Mouse (Mus musculus): ENCODE results near the gene Rela. TPM values are rescaled to one million over a fixed set of nuclear protein-coding genes. Genes with fewer than 3 reads are reported as not detected.

Rela gene
- polyA plus RNA-seq, 1 experiment: 61.0 TPM

DNA sequence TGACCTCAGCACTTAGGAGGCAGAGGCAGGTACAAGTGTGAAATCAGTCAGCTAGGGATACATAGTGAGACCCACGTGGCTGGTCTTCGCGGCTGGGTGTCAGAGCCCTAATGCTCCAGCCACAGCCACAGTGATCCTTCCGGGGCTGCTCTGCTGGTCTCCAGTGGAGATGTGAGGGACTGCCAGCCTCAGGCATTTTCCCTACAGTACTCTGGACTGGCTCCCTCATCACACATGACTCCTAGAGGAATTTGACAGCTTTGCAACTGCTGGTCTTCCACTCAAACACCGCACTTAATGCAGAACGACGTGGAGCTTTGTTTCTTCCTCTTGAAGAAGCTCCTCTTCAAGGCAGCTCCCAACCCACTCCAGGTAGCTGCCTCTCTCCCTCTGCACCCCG is 31.1 kb upstream of the Rela start:
- WGBS: 84% methylated on average over 8 of the region's 8 CpGs
- H3K36me3 ChIP-seq (ENCODE audit: control insufficient read depth, insufficient read depth, low read length): peaks cover 52% of the 10 kb centered on the region
- H3K4me1 ChIP-seq (ENCODE audit: control insufficient read depth, insufficient read depth, insufficient read length, low read length): peaks cover 9% of the 10 kb centered on the region
- no peak overlapping the region for H3K27ac ChIP-seq (ENCODE audit: insufficient read depth, low read depth, low read length)
- TF ChIP-seq POLR2A (IDR thresholded peaks at IDR 0.05; ENCODE audit: low read depth, low read length) (no peak), CTCF (IDR thresholded peaks at IDR 0.05; ENCODE audit: extremely low read depth, insufficient read length, insufficient replicate concordance, low read depth, low read length) (no peak)
- H3K27me3 ChIP-seq (ENCODE audit: control insufficient read depth, insufficient read depth, low read length): no peaks in the 10 kb centered on the region
- H3K4me3 ChIP-seq (ENCODE audit: low read depth, low read length): no peak overlapping the region

DNA sequence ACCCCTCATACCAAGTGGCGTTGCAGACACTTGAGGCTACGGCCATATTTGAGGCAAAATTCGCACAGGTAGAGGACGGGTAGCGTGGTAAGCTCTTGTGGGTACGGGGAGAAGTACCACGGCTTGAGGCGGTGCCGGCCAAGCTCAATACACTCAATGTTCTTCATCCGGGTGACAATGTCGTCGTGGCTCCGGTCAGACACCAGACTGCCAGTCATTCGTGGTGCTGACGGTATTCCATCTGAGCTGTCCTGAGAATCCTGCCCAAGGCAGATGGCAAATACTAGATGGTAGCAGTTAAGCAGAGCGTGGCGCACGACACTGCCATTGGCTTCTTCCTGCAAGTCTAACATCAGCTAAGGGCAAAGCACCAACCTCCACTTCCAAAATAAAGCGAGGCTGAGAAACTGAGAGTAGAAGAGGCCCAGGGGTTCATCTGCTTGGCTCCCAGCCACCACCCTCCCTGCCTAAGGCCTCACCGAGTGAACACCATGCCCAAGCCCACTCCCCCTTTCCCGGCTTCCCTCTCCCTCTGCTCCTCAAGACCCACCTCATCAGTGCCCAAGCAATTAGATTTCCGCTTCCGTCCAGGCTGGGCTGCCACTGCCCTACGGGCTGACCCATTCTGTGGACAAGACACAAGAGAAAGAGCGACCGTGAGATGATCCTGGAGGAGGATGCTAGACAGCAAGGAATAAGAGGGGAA is 29.4 kb upstream of the Rela start:
- Histone ChIP-seq H3K36me3 (ENCODE audit: control insufficient read depth, insufficient read depth, low read length) (peaks cover 52% of the 10 kb centered on the region), H3K27ac (ENCODE audit: insufficient read depth, low read depth, low read length) (no peak overlapping the region), H3K4me1 (ENCODE audit: control insufficient read depth, insufficient read depth, insufficient read length, low read length) (peaks cover 5% of the 10 kb centered on the region), H3K4me3 (ENCODE audit: low read depth, low read length) (no peak overlapping the region), H3K27me3 (ENCODE audit: control insufficient read depth, insufficient read depth, low read length) (no peaks in the 10 kb centered on the region)
- TF ChIP-seq CTCF (IDR thresholded peaks at IDR 0.05; ENCODE audit: extremely low read depth, insufficient read length, insufficient replicate concordance, low read depth, low read length): no peak
- no peak for TF ChIP-seq POLR2A (IDR thresholded peaks at IDR 0.05; ENCODE audit: low read depth, low read length)
- 94% methylated on average over 26 of the region's 26 CpGs for WGBS

DNA sequence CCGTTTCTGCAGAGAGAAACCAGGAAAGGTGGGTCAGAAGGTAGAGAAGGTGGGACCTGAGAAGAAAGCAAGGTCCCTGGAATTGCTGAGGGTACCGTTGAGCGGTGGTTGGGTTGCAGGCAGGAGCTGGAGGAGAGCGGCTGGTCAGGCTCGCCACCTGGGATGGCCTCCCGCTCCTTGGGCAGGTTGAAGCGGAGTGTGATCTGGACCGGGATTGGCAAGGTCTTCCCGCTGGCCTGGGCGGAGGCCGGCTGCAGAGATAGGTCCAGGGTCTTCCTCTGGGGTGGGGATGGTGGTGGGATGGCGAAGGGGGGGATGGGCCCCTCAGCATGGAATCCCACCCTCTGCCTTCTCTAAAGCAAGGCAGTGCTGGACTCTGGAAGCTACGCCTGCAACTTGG is 28.6 kb upstream of the Rela start:
- TF ChIP-seq CTCF (IDR thresholded peaks at IDR 0.05; ENCODE audit: extremely low read depth, insufficient read length, insufficient replicate concordance, low read depth, low read length) (no peak), POLR2A (IDR thresholded peaks at IDR 0.05; ENCODE audit: low read depth, low read length) (no peak)
- 94% methylated on average over 13 of the region's 13 CpGs for WGBS
- H3K27me3 ChIP-seq (ENCODE audit: control insufficient read depth, insufficient read depth, low read length): no peaks in the 10 kb centered on the region
- H3K4me1 ChIP-seq (ENCODE audit: control insufficient read depth, insufficient read depth, insufficient read length, low read length): no peaks in the 10 kb centered on the region; the same call in none of the 2 replicates
- H3K4me3 ChIP-seq (ENCODE audit: low read depth, low read length): no peak overlapping the region
- peaks cover 45% of the 10 kb centered on the region for H3K36me3 ChIP-seq (ENCODE audit: control insufficient read depth, insufficient read depth, low read length)
- no peak overlapping the region for H3K27ac ChIP-seq (ENCODE audit: insufficient read depth, low read depth, low read length)

DNA sequence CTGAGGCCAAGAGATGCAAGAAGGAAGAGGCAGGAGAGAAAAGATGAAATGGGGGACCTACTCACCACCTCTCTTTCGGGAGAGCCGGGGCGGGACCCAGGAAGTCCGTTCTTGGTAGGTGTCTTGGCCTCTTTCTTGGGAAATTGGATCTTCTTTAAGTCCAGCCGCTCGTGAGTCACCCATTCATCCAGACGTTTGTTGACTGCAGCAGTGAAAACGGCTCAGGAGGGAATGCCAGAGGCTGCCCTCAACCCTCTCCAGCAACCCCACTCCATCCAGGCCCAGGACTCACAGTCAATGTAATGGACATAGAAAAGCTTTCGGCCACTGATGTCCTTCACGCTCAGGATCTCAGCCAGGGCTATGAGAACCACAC is 28.1 kb upstream of the Rela start:
- H3K27ac ChIP-seq (ENCODE audit: insufficient read depth, low read depth, low read length): peak overlapping the region; percentile 18; the same call in 1 of the 2 replicates
- H3K27me3 ChIP-seq (ENCODE audit: control insufficient read depth, insufficient read depth, low read length): no peaks in the 10 kb centered on the region
- TF ChIP-seq POLR2A (IDR thresholded peaks at IDR 0.05; ENCODE audit: low read depth, low read length) (no peak), CTCF (IDR thresholded peaks at IDR 0.05; ENCODE audit: extremely low read depth, insufficient read length, insufficient replicate concordance, low read depth, low read length) (no peak)
- peak overlapping the region; percentile 84 for H3K4me3 ChIP-seq (ENCODE audit: low read depth, low read length)
- WGBS: 44% methylated on average over 10 of the region's 10 CpGs
- peaks cover 41% of the 10 kb centered on the region for H3K36me3 ChIP-seq (ENCODE audit: control insufficient read depth, insufficient read depth, low read length)
- no peaks in the 10 kb centered on the region; the same call in 1 of the 2 replicates for H3K4me1 ChIP-seq (ENCODE audit: control insufficient read depth, insufficient read depth, insufficient read length, low read length)

DNA sequence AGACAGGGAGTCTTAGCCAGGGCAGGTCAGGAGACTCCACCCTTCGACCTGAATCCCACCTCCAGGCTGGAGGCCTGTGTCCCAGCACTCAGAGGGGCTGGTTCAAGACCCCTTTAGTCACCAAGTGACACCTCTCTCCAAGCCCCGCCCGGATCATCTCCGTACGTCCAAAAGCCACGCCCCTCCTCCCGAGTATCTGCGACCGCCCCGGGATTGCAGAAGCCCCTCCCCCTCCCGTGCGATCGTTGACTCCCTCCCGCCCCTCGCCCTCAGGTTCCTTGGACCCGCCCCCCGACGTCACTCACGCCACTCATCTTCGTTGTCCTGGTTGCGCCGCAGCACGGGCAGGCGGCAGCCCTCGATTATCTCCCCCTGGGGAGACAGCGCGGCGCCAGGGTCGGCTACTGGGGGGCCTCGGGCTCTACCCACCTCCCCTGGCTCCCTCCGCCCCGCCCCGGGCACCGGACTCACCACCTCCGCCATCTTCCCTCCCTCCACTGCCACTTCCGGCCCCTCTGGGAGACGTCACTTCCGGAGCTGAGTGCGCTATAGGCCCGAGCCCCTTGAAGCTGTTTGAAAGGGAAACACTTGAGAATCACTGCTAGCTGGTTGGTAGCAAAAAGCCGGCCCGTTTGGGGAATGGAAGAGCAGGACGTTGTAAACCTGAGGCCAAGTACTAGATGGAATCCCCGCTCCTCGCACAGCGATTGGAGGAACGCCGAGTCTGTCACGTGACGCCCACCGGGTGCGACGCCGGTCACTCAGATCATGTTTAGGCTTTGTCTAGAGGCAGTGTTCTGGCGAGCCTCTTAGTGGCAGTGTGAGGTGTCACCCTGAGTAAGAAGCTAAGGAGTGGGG is 27.5 kb upstream of the Rela start, which contains the start of gene Kat5:
Gene Kat5 (minus strand): TSS at position 691 of the 858 bp plus-strand sequence.
- 1% methylated on average over 55 of the region's 55 CpGs for WGBS

DNA sequence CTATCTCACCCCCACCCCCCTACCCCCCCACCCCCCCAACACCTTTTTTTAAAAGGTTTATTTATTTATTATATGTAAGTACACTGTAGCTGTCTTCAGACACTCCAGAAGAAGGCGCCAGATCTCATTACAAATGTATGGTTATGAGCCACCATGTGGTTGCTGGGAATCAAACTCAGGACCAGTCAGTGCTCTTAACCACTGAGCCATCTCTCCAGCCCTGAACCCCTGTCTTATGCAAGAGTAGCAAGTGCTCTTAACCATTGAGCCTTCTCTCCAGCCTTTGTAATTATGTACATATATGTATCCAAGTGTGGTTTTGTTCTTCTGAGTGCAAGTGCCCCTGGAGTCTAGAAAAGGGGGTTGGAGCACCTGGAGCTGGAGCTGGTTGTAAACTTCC is 25.3 kb upstream of the Rela start:
- no peak overlapping the region for H3K27ac ChIP-seq (ENCODE audit: insufficient read depth, low read depth, low read length)
- H3K4me3 ChIP-seq (ENCODE audit: low read depth, low read length): no peak overlapping the region
- H3K36me3 ChIP-seq (ENCODE audit: control insufficient read depth, insufficient read depth, low read length): peaks cover 17% of the 10 kb centered on the region
- WGBS: 94% methylated on average over 1 of the region's 1 CpGs
- H3K27me3 ChIP-seq (ENCODE audit: control insufficient read depth, insufficient read depth, low read length): no peaks in the 10 kb centered on the region
- TF ChIP-seq POLR2A (IDR thresholded peaks at IDR 0.05; ENCODE audit: low read depth, low read length) (no peak), CTCF (IDR thresholded peaks at IDR 0.05; ENCODE audit: extremely low read depth, insufficient read length, insufficient replicate concordance, low read depth, low read length) (no peak)
- H3K4me1 ChIP-seq (ENCODE audit: control insufficient read depth, insufficient read depth, insufficient read length, low read length): no peaks in the 10 kb centered on the region; the same call in 1 of the 2 replicates

More for the DNA sequence above, 27.5 kb upstream of the Rela start, which contains the start of gene Kat5:
- TF ChIP-seq CTCF (IDR thresholded peaks at IDR 0.05; ENCODE audit: extremely low read depth, insufficient read length, insufficient replicate concordance, low read depth, low read length): no peak; the same call in 1 of the 2 replicates
- peak; percentile 76 for TF ChIP-seq POLR2A (IDR thresholded peaks at IDR 0.05; ENCODE audit: low read depth, low read length)
- peak within 1 kb of the TSS; percentile 84 for H3K4me3 ChIP-seq (ENCODE audit: low read depth, low read length)
- H3K36me3 ChIP-seq (ENCODE audit: control insufficient read depth, insufficient read depth, low read length): peaks cover 35% of the 10 kb centered on the region
- H3K27ac ChIP-seq (ENCODE audit: insufficient read depth, low read depth, low read length): peak within 1 kb of the TSS; percentile 88
- no peaks in the 10 kb centered on the region; the same call in 1 of the 2 replicates for H3K4me1 ChIP-seq (ENCODE audit: control insufficient read depth, insufficient read depth, insufficient read length, low read length)
- no peaks in the 10 kb centered on the region for H3K27me3 ChIP-seq (ENCODE audit: control insufficient read depth, insufficient read depth, low read length)

Data from small intestine, adult 2 months (tissue).